Mouse (Mus musculus): Measurements from ENCODE around the gene Bckdha. TPM values are rescaled to one million over a fixed set of nuclear protein-coding genes. Genes with fewer than 3 reads are reported as not detected.

Gene Bckdha
- 10 to 100 TPM; 37.1 to 41.4 TPM for total RNA-seq (2021)
- long read RNA-seq, experiment 1, transcript Bckdha-201 (9 exons, 1,899 nt) = major isoform, 31 of 36 reads
- long read RNA-seq, experiment 1, partial matches to known transcripts = 4 of 36 reads
- long read RNA-seq, experiment 1, other reads (novel, unspliced or antisense) = 1 of 36 reads
- long read RNA-seq, experiment 2, transcript Bckdha-201 (9 exons, 1,899 nt) = major isoform, 27 of 42 reads
- long read RNA-seq, experiment 2, partial matches to known transcripts = 3 of 42 reads
- long read RNA-seq, experiment 2, other reads (novel, unspliced or antisense) = 12 of 42 reads

- peak within 1 kb of the TSS; percentile 100 for H3K27ac ChIP-seq
- peak within 1 kb of the TSS; percentile 74 for H3K4me3 ChIP-seq
- peak; percentile 99 for DNase-seq (ENCODE audit: low spot score in 2 of 2)
- TF ChIP-seq CTCF (conservative IDR thresholded peaks at IDR 0.05) = no peak
These were observed at the start of gene Bckdha, which contains the start of gene Exosc5 for GRCm38 (mm10) chr7:25658657-25659472. Gene Bckdha (minus strand): TSS chr7:25658981. Gene Exosc5 (plus strand): TSS chr7:25659164.

DNA sequence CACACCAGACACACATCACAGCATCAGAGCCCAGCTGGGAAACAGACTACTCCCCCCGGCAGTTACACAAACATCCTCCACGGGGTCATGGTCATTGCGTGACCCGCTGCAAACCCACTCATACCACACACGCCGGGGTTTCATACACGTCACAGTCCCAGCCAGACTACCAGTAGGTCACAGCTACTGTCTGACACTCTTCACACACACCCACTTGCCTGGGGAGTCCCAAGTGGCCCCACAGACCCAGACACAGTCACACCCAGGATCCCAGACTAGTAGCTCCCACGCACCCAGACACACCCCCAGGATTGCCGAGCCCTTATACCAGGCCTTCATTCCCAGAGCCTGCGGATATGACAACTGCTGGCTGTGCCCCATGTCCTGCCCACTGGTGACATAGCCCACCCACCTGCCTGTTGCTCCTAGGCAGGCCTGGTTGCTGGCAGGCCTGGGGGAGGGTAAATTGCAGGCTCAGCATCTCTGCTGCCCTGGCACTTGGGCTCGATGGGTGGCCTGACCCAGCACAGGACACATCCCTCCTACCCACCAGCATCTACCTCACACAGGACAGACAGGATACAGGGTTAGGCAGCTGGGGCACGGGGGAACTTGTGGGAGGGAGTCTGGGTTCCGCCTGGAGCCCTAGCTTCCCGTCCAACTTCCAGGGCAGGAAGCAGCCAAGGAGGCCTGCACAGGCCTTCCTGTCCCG lies 49.0 kb upstream of the Bckdha start:
- H3K4me3 ChIP-seq = no peak overlapping the region
- DNase-seq (ENCODE audit: low spot score in 2 of 2) = no peak
- no peak for TF ChIP-seq CTCF (conservative IDR thresholded peaks at IDR 0.05)
- H3K27ac ChIP-seq = peak overlapping the region; percentile 69

DNA sequence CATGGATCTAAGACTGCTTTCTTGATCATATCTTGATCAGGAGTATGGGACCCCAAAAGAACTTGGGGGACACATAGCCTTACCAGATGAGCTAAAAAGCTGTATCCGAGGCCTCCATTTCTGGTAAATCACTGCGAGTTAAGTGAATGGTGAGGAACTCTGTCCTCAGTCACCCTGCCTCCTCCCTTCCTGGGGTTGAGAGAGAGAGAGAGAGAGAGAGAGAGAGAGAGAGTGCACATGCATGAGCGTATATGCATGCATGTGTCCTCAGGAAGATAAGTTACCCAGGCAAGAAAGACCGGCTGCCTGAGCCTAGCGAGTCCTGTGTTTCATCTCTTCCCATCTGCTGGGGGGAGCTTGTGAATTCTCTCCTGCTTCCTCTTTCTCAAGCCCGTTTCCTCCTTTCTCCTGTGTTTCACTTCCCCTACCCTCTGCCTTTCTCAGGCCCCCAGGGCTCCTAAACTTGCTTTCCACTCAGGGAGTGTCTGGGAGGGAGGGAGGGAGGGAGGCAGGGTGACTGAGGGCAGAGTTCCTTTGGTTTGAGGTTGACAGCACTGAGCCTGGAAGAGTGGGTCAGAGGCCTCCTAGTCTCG lies 47.9 kb upstream of the Bckdha start:
- TF ChIP-seq CTCF (conservative IDR thresholded peaks at IDR 0.05) = no peak
- no peak for DNase-seq (ENCODE audit: low spot score in 2 of 2)
- H3K27ac ChIP-seq = 0 out of 2 replicates have a peak overlapping the region, but pooled peaks have one; percentile 14
- H3K4me3 ChIP-seq = no peak overlapping the region

DNA sequence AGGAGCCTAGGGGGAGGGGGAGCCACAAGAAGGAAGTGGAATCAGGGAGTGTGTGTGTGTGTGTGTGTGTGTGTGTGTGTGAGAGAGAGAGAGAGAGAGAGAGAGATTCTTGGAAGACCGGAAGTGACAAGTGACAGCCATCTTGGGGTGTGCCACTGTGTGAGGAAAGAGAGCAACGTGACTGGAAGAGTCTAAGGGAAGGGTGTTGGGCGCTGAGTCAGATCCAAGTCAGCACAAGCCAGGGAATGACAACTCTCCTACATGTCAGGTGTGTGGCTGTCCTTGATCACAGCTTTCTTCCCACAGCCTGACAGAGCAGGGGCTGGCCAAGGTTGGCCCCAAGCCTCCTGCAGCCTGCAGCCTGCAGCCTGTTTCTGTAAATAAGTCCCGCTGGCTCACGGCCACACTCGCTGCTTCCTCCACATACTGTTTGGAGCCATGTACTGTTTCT lies 47.0 kb upstream of the Bckdha start:
- TF ChIP-seq CTCF (conservative IDR thresholded peaks at IDR 0.05) = no peak
- no peak overlapping the region for H3K4me3 ChIP-seq
- DNase-seq (ENCODE audit: low spot score in 2 of 2) = no peak
- H3K27ac ChIP-seq = peak overlapping the region; percentile 14; the same call in 1 of the 2 replicates

- no peak overlapping the region for H3K27ac ChIP-seq
- H3K4me3 ChIP-seq = peak overlapping the region; percentile 32; the same call in 1 of the 2 replicates
- no peak for DNase-seq (ENCODE audit: low spot score in 2 of 2)
- no peak for TF ChIP-seq CTCF (conservative IDR thresholded peaks at IDR 0.05)
These were observed 46.1 kb upstream of the Bckdha start for GRCm38 (mm10) chr7:25704716-25705364.

DNA sequence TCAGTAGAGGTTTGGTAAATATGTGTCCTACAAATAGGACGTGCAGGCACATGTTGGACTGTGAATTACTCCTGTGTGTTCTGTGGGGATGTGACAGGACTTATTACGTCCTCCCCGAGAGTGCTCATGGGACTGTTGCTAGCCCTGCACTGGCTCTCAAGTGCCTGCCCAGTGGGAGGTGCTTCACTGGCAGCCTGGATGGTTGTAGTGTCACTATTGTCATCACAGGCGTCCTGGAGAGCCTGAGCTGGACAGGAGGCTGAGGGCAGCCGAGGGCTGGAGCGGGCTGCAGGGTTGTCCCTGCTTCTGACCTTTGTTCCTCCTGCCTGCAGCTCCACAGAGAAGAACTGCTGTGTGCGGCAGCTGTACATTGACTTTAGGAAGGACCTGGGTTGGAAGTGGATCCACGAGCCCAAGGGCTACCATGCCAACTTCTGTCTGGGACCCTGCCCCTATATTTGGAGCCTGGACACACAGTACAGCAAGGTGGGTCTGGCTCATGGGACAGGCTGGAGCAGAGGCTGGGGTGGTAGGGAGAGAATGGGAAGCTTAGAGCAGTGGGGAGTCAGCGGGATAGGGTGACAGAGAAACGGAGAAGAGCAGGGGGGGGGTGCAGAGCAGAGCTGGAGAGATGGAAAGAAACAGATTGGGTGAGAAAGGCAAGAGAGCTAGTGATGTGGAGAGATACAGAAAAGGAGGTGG lies 45.2 kb upstream of the Bckdha start:
- no peak for TF ChIP-seq CTCF (conservative IDR thresholded peaks at IDR 0.05)
- DNase-seq (ENCODE audit: low spot score in 2 of 2) = no peak
- Histone ChIP-seq H3K4me3 (peak overlapping the region; percentile 20; the same call in 1 of the 2 replicates), H3K27ac (no peak overlapping the region)

GRCm38 (mm10) chr7:25702350-25702749 lies 43.6 kb upstream of the Bckdha start:
- peak; percentile 52 for TF ChIP-seq CTCF (conservative IDR thresholded peaks at IDR 0.05)
- no peak overlapping the region for H3K27ac ChIP-seq
- DNase-seq (ENCODE audit: low spot score in 2 of 2) = no peak
- H3K4me3 ChIP-seq = no peak overlapping the region

GRCm38 (mm10) chr7:25700732-25701131 lies 42.0 kb upstream of the Bckdha start:
- no peak overlapping the region for H3K4me3 ChIP-seq
- no peak for DNase-seq (ENCODE audit: low spot score in 2 of 2)

GRCm38 (mm10) chr7:25699851-25700250 lies 41.1 kb upstream of the Bckdha start:
- Histone ChIP-seq H3K4me3 (no peak overlapping the region), H3K27ac (no peak overlapping the region)
- TF ChIP-seq CTCF (conservative IDR thresholded peaks at IDR 0.05) = no peak
- no peak for DNase-seq (ENCODE audit: low spot score in 2 of 2)

More at GRCm38 (mm10) chr7:25700732-25701131, 42.0 kb upstream of the Bckdha start:
- TF ChIP-seq CTCF (conservative IDR thresholded peaks at IDR 0.05) = peak; percentile 47
- H3K27ac ChIP-seq = no peak overlapping the region

DNA sequence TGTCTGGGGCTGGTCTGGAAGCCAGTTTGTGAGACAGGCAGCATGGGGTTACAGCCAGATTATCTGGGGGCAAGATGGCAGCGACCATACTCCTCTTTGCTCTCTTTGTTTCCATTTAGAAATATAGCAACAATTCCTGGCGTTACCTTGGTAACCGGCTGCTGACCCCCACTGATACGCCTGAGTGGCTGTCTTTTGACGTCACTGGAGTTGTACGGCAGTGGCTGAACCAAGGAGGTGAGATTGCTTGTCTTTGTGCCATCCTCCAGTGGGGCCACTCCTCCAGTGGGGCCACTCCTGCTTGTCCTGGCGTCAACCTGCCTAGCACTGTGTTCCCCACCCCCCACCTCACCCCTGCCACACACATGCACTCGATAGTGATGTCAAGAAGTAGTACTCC lies 35.3 kb upstream of the Bckdha start:
- TF ChIP-seq CTCF (conservative IDR thresholded peaks at IDR 0.05) = no peak
- Histone ChIP-seq H3K4me3 (no peak overlapping the region), H3K27ac (no peak overlapping the region)
- DNase-seq (ENCODE audit: low spot score in 2 of 2) = no peak

DNA sequence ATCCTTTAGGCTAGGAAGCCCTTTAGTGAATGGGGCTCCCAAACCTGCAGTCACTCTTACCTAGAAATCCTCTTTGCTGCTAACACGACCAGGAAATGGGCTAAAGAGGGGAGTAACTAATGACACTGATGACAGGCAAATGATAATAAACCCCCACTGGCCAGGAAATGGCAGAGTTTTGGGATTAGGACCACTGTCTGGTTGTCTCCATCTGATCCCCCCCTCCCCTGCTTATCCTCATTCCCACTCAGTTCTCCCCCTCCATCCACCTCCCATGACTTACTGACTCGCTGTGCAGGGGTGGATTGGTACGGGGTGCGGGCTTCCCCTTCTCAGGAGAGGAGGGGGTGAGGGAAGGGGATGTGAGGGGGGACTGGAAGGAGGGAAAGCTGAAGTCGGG lies 31.3 kb upstream of the Bckdha start:
- Histone ChIP-seq H3K27ac (no peak overlapping the region), H3K4me3 (no peak overlapping the region)
- no peak for DNase-seq (ENCODE audit: low spot score in 2 of 2)
- no peak for TF ChIP-seq CTCF (conservative IDR thresholded peaks at IDR 0.05)
